Comparison of ENCODE assay signal across 9 mouse cellular contexts in genomic region chr11:3786564-3786963, GRCm38 (mm10).
DNase-seq lines count a peak whose midpoint lies in the region; ATAC-seq lines count a peak whose summit lies in the region.
"Had no signal": no experiment of that assay in that cellular context is flagged by ENCODE, and none has a peak within 500 bp of the region (broad histone marks: within the 10 kb centered on the region; RNA-seq: fewer than 3 reads in every experiment).

No protein-coding gene starts in this region.

- H3K4me3 ChIP-seq in liver, embryonic 12.5 days: no peak overlapping the region
- H3K4me3 ChIP-seq in liver, embryonic 11.5 days (ENCODE audit: low read depth, low read length): no peak overlapping the region
- no peak overlapping the region for H3K4me3 ChIP-seq in neural tube, embryonic 13.5 days
- H3K4me3 ChIP-seq: embryonic facial prominence, embryonic 12.5 days had no signal

- H3K4me2 ChIP-seq in liver, embryonic 12.5 days: no peak overlapping the region
- no peak overlapping the region for H3K4me2 ChIP-seq in liver, embryonic 11.5 days
- H3K4me2 ChIP-seq in neural tube, embryonic 13.5 days: no peak overlapping the region
- H3K4me2 ChIP-seq: embryonic facial prominence, embryonic 12.5 days had no signal

- no peaks in the 10 kb centered on the region for H3K9me3 ChIP-seq in liver, embryonic 12.5 days (replicated peaks)
- H3K9me3 ChIP-seq in liver, embryonic 11.5 days (ENCODE audit: control insufficient read depth, low read length): no peaks in the 10 kb centered on the region
- H3K9me3 ChIP-seq in neural tube, embryonic 13.5 days: no peaks in the 10 kb centered on the region
- H3K9me3 ChIP-seq: embryonic facial prominence, embryonic 12.5 days had no signal

- 19% methylated on average over 6 of the region's 6 CpGs for WGBS in liver, embryonic 12.5 days (ENCODE audit: insufficient replicate concordance)
- WGBS in liver, embryonic 11.5 days: 26% methylated on average over 6 of the region's 6 CpGs
- WGBS in neural tube, embryonic 13.5 days: 24% methylated on average over 6 of the region's 6 CpGs

- H3K27ac ChIP-seq in liver, embryonic 12.5 days: no peak overlapping the region
- H3K27ac ChIP-seq in liver, embryonic 11.5 days (ENCODE audit: low read depth, low read length): no peak overlapping the region
- no peak overlapping the region for H3K27ac ChIP-seq in neural tube, embryonic 13.5 days (replicated peaks)
- H3K27ac ChIP-seq: embryonic facial prominence, embryonic 12.5 days had no signal

- ATAC-seq in liver, embryonic 12.5 days: no peak
- peak; percentile 72; the same call in 1 of the 2 replicates for ATAC-seq in common myeloid progenitor, adult 5-6 weeks (replicated peaks; ENCODE audit: low read depth, poor library complexity, severe bottlenecking)
- ATAC-seq in liver, embryonic 11.5 days (replicated peaks; ENCODE audit: low FRiP score): no peak
- peak; percentile 65 for ATAC-seq in neural tube, embryonic 13.5 days (ENCODE audit: low read depth)

- no peak overlapping the region for H3K9ac ChIP-seq in liver, embryonic 12.5 days
- no peak overlapping the region for H3K9ac ChIP-seq in liver, embryonic 11.5 days (ENCODE audit: low read depth, low read length)
- no peak overlapping the region for H3K9ac ChIP-seq in neural tube, embryonic 13.5 days
- H3K9ac ChIP-seq: embryonic facial prominence, embryonic 12.5 days had no signal

- peaks cover 4% of the 10 kb centered on the region; the same call in 1 of the 2 replicates for H3K27me3 ChIP-seq in liver, embryonic 12.5 days (replicated peaks)
- H3K27me3 ChIP-seq in liver, embryonic 11.5 days (replicated peaks; ENCODE audit: control insufficient read depth, insufficient read depth, low read length): no peaks in the 10 kb centered on the region
- no peaks in the 10 kb centered on the region for H3K27me3 ChIP-seq in neural tube, embryonic 13.5 days
- H3K27me3 ChIP-seq: embryonic facial prominence, embryonic 12.5 days had no signal

- no peaks in the 10 kb centered on the region for H3K36me3 ChIP-seq in liver, embryonic 12.5 days
- H3K36me3 ChIP-seq in liver, embryonic 11.5 days (ENCODE audit: control insufficient read depth, insufficient read depth, low read length): no peaks in the 10 kb centered on the region
- H3K36me3 ChIP-seq in neural tube, embryonic 13.5 days: no peaks in the 10 kb centered on the region
- H3K36me3 ChIP-seq: embryonic facial prominence, embryonic 12.5 days had no signal

- peak; percentile 81 for DNase-seq in liver
- peak; percentile 92 for DNase-seq in gastrocnemius, postnatal 10 days
- peak; percentile 90 for DNase-seq in kidney, adult 9 months
- peak; percentile 79 for DNase-seq in liver, embryonic 11.5 days (ENCODE audit: low spot score)
- peak; percentile 94 for DNase-seq in testis, postnatal 10 days (ENCODE audit: low spot score)

- no peaks in the 10 kb centered on the region for H3K4me1 ChIP-seq in liver, embryonic 12.5 days
- no peaks in the 10 kb centered on the region for H3K4me1 ChIP-seq in liver, embryonic 11.5 days (replicated peaks; ENCODE audit: control insufficient read depth, insufficient read depth, low read length)
- H3K4me1 ChIP-seq in neural tube, embryonic 13.5 days (replicated peaks): no peaks in the 10 kb centered on the region
- H3K4me1 ChIP-seq: embryonic facial prominence, embryonic 12.5 days had no signal

Comparison
In these comparisons a context has a peak if more than half of its experiments do, and no peak if none do; other contexts are left out.
1. ATAC-seq: peak in common myeloid progenitor, adult 5-6 weeks (single experiment) and neural tube, embryonic 13.5 days (single experiment); none in liver, embryonic 12.5 days (single experiment) and liver, embryonic 11.5 days (single experiment).
2. Peak in every context shown above with its lines, with median percentiles within 50 percentile points of each other: DNase-seq.